Mouse (Mus musculus) lung, embryonic 16.5 days (tissue): Measurements from ENCODE around the gene Kti12. TPM values are rescaled to one million over a fixed set of nuclear protein-coding genes. Genes with fewer than 3 reads are reported as not detected.

Experiments used
- ATAC-seq: fragments of 200-750 bp; cut with Nextera tagmentation; 2 replicates; pipeline ENCODE4 v1.8.0; 2017; ENCODE audit warnings: low read depth, mild to moderate bottlenecking, moderate library complexity
- H3K27ac ChIP-seq: fragments of 300-500 bp; sonication (generic); 2 replicates; pipeline ENCODE4 v1.5.1; 2014; ENCODE audit warnings: mild to moderate bottlenecking, control low read depth, low read length
- H3K27me3 ChIP-seq: fragments of 300-500 bp; sonication (generic); 2 replicates; pipeline ENCODE4 v1.6.1; 2014; ENCODE audit warnings: low read depth, low read length, mixed read lengths; ENCODE audit not compliant: control insufficient read depth, insufficient read depth
- H3K36me3 ChIP-seq: fragments of 300-500 bp; sonication (generic); 2 replicates; pipeline ENCODE4 v1.6.1; 2014; ENCODE audit warnings: low read length; ENCODE audit not compliant: control insufficient read depth, insufficient read depth
- H3K4me1 ChIP-seq: fragments of 300-500 bp; sonication (generic); replicated peaks from 2 replicates; pipeline ENCODE4 v1.6.1; 2014; ENCODE audit warnings: low read length, mixed read lengths; ENCODE audit not compliant: control insufficient read depth, insufficient read depth
- H3K4me2 ChIP-seq: fragments of 300-500 bp; sonication (generic); 2 replicates; pipeline ENCODE4 v1.6.1; 2014; ENCODE audit warnings: low read depth, low read length, control low read depth
- H3K4me3 ChIP-seq: fragments of 300-500 bp; sonication (generic); 2 replicates; pipeline ENCODE4 v1.5.1; 2014; ENCODE audit warnings: mild to moderate bottlenecking, low read length, control low read depth
- H3K9ac ChIP-seq: fragments of 300-500 bp; sonication (generic); 2 replicates; pipeline ENCODE4 v1.6.1; 2014; ENCODE audit warnings: low read length, control low read depth
- H3K9me3 ChIP-seq: fragments of 300-500 bp; sonication (generic); 2 replicates; pipeline ENCODE4 v1.6.1; 2016; ENCODE audit warnings: low read length; ENCODE audit not compliant: control insufficient read depth
- WGBS: fragments of 180-500 bp; shearing (Covaris S2); extraction: QIAGEN DNeasy Blood & Tissue Kit; methylation state at CpG from one replicate; pipeline ENCODE4 v1.1.7; 2014; 5-methylcytosine and 5-hydroxymethylcytosine counted together
- polyA plus RNA-seq: library from polyadenylated mRNA; unstranded; fragments of >200 nt; fragmentation: Nextera tagmentation; extraction: Ambion mirVana; gene quantifications from 2 replicates; pipeline ENCODE4 v1.2.1, GENCODE M21; 2015

Kti12 gene
- polyA plus RNA-seq, 1 experiment from 2014 or later, result 48.2 TPM

- Histone ChIP-seq H3K36me3 (peaks cover 4% of the 10 kb centered on the region), H3K9me3 (no peaks in the 10 kb centered on the region), H3K4me3 (peak within 1 kb of the TSS; percentile 83), H3K4me1 (peaks cover 19% of the 10 kb centered on the region), H3K4me2 (peak within 1 kb of the TSS; percentile 72), H3K27me3 (no peaks in the 10 kb centered on the region), H3K27ac (peak within 1 kb of the TSS; percentile 97), H3K9ac (peak within 1 kb of the TSS; percentile 93)
- 1% methylated on average over 61 of the region's 73 CpGs for WGBS
- peak; percentile 95 for ATAC-seq
These were observed 14.4 kb upstream of the Kti12 start, which contains the start of gene Btf3l4 for GRCm38 (mm10) chr4:108832916-108833827. Btf3l4 (minus strand) TSS chr4:108833614.

DNA sequence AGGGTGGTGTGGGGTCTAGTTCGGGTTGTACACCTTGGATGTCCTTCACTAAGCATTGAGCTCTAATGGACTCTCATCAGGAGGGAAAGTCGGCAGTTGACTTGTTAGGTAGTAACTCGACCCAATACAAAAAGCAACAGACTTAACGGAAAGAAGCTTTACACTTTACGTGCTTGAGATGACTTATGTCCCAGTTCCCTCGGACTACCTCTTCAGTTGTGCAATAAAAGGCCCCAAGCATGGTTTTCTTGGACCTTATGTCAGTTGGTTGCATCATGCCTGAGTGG lies 13.8 kb upstream of the Kti12 start:
- ATAC-seq, result no peak
- H3K4me1 ChIP-seq, result peaks cover 19% of the 10 kb centered on the region
- peak overlapping the region; percentile 97 for H3K27ac ChIP-seq
- H3K4me3 ChIP-seq, result peak overlapping the region; percentile 83
- 0% methylated on average over 6 of the region's 6 CpGs for WGBS
- no peaks in the 10 kb centered on the region for H3K27me3 ChIP-seq
- H3K4me2 ChIP-seq, result peak overlapping the region; percentile 72
- peaks cover 4% of the 10 kb centered on the region for H3K36me3 ChIP-seq
- peak overlapping the region; percentile 71 for H3K9ac ChIP-seq
- no peaks in the 10 kb centered on the region for H3K9me3 ChIP-seq

- Histone ChIP-seq H3K36me3 (peaks cover 4% of the 10 kb centered on the region; the same call in 1 of the 2 replicates), H3K9me3 (no peaks in the 10 kb centered on the region), H3K27me3 (no peaks in the 10 kb centered on the region), H3K4me1 (peaks cover 19% of the 10 kb centered on the region), H3K4me2 (peak within 1 kb of the TSS; percentile 72), H3K27ac (peak within 1 kb of the TSS; percentile 97), H3K4me3 (peak within 1 kb of the TSS; percentile 83), H3K9ac (peak within 1 kb of the TSS; percentile 93)
- peak; percentile 88 for ATAC-seq
- under 1% methylated on average over 34 of the region's 34 CpGs for WGBS
These were observed 13.2 kb upstream of the Kti12 start, which contains the start of gene Txndc12 for GRCm38 (mm10) chr4:108834115-108834970. Txndc12 (plus strand) TSS chr4:108834601.

DNA sequence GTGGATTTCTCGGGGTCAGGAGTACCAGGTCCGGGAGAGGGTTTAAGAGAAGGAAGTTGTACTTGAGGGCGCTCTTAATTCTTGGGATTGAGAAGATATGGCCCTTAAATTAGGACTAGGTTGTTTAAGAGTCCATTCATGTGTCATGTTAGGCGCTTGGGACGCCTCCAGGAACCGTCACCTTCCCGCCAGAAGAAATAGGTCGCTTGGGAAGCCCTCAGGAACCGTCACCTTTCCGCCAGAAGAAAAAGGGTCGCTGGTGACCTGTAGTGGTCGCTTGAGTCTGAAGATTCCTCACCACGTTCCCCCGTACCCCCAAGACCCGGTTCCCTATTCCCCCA lies 12.6 kb upstream of the Kti12 start:
- peak overlapping the region; percentile 97 for H3K27ac ChIP-seq
- peaks cover 19% of the 10 kb centered on the region for H3K4me1 ChIP-seq
- peaks cover 2% of the 10 kb centered on the region; the same call in 1 of the 2 replicates for H3K36me3 ChIP-seq
- no peak for ATAC-seq
- H3K4me3 ChIP-seq, result peak overlapping the region; percentile 83
- WGBS, result under 1% methylated on average over 15 of the region's 15 CpGs
- peak overlapping the region; percentile 72 for H3K4me2 ChIP-seq
- no peaks in the 10 kb centered on the region for H3K27me3 ChIP-seq
- no peaks in the 10 kb centered on the region for H3K9me3 ChIP-seq
- peak overlapping the region; percentile 76 for H3K9ac ChIP-seq

DNA sequence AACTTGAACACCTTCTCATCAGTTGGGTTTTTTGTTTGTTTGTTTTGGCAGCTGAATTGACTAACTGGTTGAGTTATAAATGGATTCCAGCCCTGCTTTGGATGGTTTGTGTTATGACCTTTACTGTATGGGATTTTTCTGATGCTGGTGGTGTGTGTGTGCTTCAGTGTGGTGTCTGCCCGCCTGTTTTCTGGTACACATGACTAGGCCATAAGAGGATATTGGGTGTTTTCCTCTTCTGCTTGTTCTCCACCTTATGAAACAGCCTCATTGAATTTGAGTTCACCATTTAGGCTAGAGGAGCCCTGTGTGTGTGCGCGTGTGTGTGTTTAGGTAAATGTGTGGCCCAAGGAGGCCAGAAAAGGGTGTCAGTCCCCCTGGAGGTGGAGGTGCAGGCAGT lies 12.1 kb upstream of the Kti12 start:
- 48% methylated on average over 3 of the region's 3 CpGs for WGBS
- ATAC-seq, result no peak
- H3K27me3 ChIP-seq, result no peaks in the 10 kb centered on the region
- no peaks in the 10 kb centered on the region for H3K9me3 ChIP-seq
- H3K9ac ChIP-seq, result peak overlapping the region; percentile 76
- peak overlapping the region; percentile 97; the same call in 1 of the 2 replicates for H3K27ac ChIP-seq
- peaks cover 19% of the 10 kb centered on the region for H3K4me1 ChIP-seq
- peak overlapping the region; percentile 72 for H3K4me2 ChIP-seq
- H3K36me3 ChIP-seq, result peaks cover 3% of the 10 kb centered on the region
- H3K4me3 ChIP-seq, result peak overlapping the region; percentile 83

GRCm38 (mm10) chr4:108838031-108838430 lies 9.6 kb upstream of the Kti12 start:
- Histone ChIP-seq H3K9me3 (no peaks in the 10 kb centered on the region), H3K27me3 (no peaks in the 10 kb centered on the region), H3K4me1 (peaks cover 9% of the 10 kb centered on the region), H3K27ac (no peak overlapping the region), H3K9ac (no peak overlapping the region), H3K4me2 (no peak overlapping the region), H3K4me3 (no peak overlapping the region), H3K36me3 (peaks cover 3% of the 10 kb centered on the region)
- no peak for ATAC-seq
- 62% methylated on average over 4 of the region's 4 CpGs for WGBS

GRCm38 (mm10) chr4:108841920-108842578 lies 5.5 kb upstream of the Kti12 start:
- Histone ChIP-seq H3K4me1 (peaks cover 18% of the 10 kb centered on the region), H3K4me2 (no peak overlapping the region), H3K27ac (no peak overlapping the region), H3K9me3 (no peaks in the 10 kb centered on the region), H3K4me3 (no peak overlapping the region), H3K27me3 (no peaks in the 10 kb centered on the region), H3K36me3 (peaks cover 3% of the 10 kb centered on the region), H3K9ac (no peak overlapping the region)
- WGBS, result 58% methylated on average over 7 of the region's 7 CpGs
- no peak for ATAC-seq

DNA sequence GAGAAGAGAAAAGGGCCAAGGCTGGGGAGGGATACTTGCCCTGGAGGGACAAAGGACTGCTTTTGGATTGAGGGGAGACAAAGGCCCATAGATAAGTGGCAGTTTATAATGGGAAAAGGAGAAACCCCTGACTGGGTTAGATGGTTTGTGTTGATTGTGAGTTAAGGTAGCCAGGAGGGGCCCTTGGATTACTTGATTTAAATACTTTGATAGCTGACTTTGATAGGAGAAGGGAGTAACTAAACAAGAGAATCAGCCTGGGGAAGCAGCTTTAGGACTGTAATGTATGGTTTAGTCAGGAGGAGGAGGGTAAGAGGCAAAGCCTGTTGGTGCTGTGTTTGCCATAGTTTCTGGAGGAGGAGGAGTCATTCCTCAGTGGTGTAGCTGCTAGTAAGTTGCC lies 4.2 kb upstream of the Kti12 start:
- H3K27ac ChIP-seq, result no peak overlapping the region
- H3K4me2 ChIP-seq, result no peak overlapping the region
- no peak overlapping the region for H3K9ac ChIP-seq
- no peak for ATAC-seq
- no peaks in the 10 kb centered on the region for H3K27me3 ChIP-seq
- peaks cover 19% of the 10 kb centered on the region for H3K4me1 ChIP-seq
- H3K4me3 ChIP-seq, result no peak overlapping the region
- H3K36me3 ChIP-seq, result peaks cover 3% of the 10 kb centered on the region
- H3K9me3 ChIP-seq, result no peaks in the 10 kb centered on the region
